Mouse (Mus musculus) megakaryocyte, adult 5-6 weeks (primary cell): Measurements from ENCODE around the gene T2. TPM values are rescaled to one million over a fixed set of nuclear protein-coding genes. Genes with fewer than 3 reads are reported as not detected.
"Not testable (repeated sequence)": the region's sequence is repeated elsewhere in the genome, so short reads cannot be mapped to it uniquely, and the experiment has no call there.

Experiments used
- ATAC-seq: 2 replicates; pipeline ENCODE4 v1.8.0; 2016; ENCODE audit warnings: mild to moderate bottlenecking, inconsistent platforms; ENCODE audit not compliant: poor library complexity, severe bottlenecking
- total RNA-seq, 2 experiments: library from RNA; stranded (forward) in 1 of 2; stranded (reverse) in 1 of 2; fragments of 153-499, 151-499 nt in 1 of 2; fragments of 221-1000, 200-1000 nt in 1 of 2; gene quantifications; 2 replicates each; pipeline versions ENCODE4 v1.2.3 to v1.2.4; 2015 to 2017

T2 gene
- not detected in 2 replicates for total RNA-seq (2015)
- total RNA-seq (2017) = 0.59 TPM in 1 of 2 replicates, not detected in the other

GRCm38 (mm10) chr17:8355692-8356091, at the start of gene T2:
T2 (plus strand) TSS chr17:8355992.
- no peak for ATAC-seq

- ATAC-seq = peak; percentile 98
Observed at GRCm38 (mm10) chr17:8310838-8311614, 44.8 kb upstream of the T2 start, which contains the start of gene Sft2d1. Sft2d1 (plus strand) TSS chr17:8311102.

- ATAC-seq = 0 out of 2 replicates have a peak, but pooled peaks have one; percentile 27
Observed at GRCm38 (mm10) chr17:8311751-8312150, 44.0 kb upstream of the T2 start.

GRCm38 (mm10) chr17:8313976-8314375, 41.8 kb upstream of the T2 start:
- ATAC-seq = no peak

GRCm38 (mm10) chr17:8316251-8316650, 39.5 kb upstream of the T2 start:
- ATAC-seq = peak; percentile 40; the same call in 1 of the 2 replicates

GRCm38 (mm10) chr17:8326877-8327276, 28.9 kb upstream of the T2 start:
- not testable (repeated sequence) for ATAC-seq

GRCm38 (mm10) chr17:8328511-8329174, 27.1 kb upstream of the T2 start:
- no peak for ATAC-seq

- ATAC-seq = no peak
Observed at GRCm38 (mm10) chr17:8330602-8331001, 25.2 kb upstream of the T2 start.

GRCm38 (mm10) chr17:8337159-8337558, 18.6 kb upstream of the T2 start, which contains the start of gene Prr18:
Prr18 (plus strand) TSS chr17:8337459.
- ATAC-seq = not testable (repeated sequence)

- no peak for ATAC-seq
Observed at GRCm38 (mm10) chr17:8339666-8340374, 16.0 kb upstream of the T2 start.

GRCm38 (mm10) chr17:8340407-8341359, 15.1 kb upstream of the T2 start:
- ATAC-seq = 0 out of 2 replicates have a peak, but pooled peaks have one; percentile 18

GRCm38 (mm10) chr17:8341360-8341963, 14.3 kb upstream of the T2 start:
- ATAC-seq = no peak

GRCm38 (mm10) chr17:8342706-8343105, 13.1 kb upstream of the T2 start:
- 0 out of 2 replicates have a peak, but pooled peaks have one; percentile 21 for ATAC-seq

GRCm38 (mm10) chr17:8343416-8343815, 12.4 kb upstream of the T2 start:
- no peak for ATAC-seq

GRCm38 (mm10) chr17:8347765-8348285, 8.0 kb upstream of the T2 start:
- no peak for ATAC-seq

GRCm38 (mm10) chr17:8348941-8349340, 6.9 kb upstream of the T2 start:
- ATAC-seq = no peak

GRCm38 (mm10) chr17:8351088-8351487, 4.7 kb upstream of the T2 start:
- no peak for ATAC-seq

GRCm38 (mm10) chr17:8357498-8357897, 1.7 kb downstream of the T2 start:
- ATAC-seq = no peak

GRCm38 (mm10) chr17:8360876-8361275, 5.1 kb downstream of the T2 start:
- no peak for ATAC-seq
